Mouse (Mus musculus) lung, postnatal 0 days (tissue): ENCODE measurements around the gene Sh2d7. TPM values are rescaled to one million over a fixed set of nuclear protein-coding genes. Genes with fewer than 3 reads are reported as not detected.

Experiments
- ATAC-seq: fragments of 200-750 bp; cut with Nextera tagmentation; 2 replicates; pipeline ENCODE4 v1.8.0; 2017; ENCODE audit warnings: moderate library complexity
- DNase-seq: peaks from one replicate; pipeline ENCODE4 v3.0.0-alpha.2; 2016; ENCODE audit warnings: low spot score
- H3K27ac ChIP-seq: fragments of 300-500 bp; sonication (generic); 2 replicates; pipeline ENCODE4 v1.5.1; 2014; ENCODE audit warnings: antibody characterized with exemption, mild to moderate bottlenecking, low read length, mixed read lengths
- H3K27me3 ChIP-seq: fragments of 300-500 bp; sonication (generic); replicated peaks from 2 replicates; pipeline ENCODE4 v1.6.1; 2014; ENCODE audit warnings: low read length, mixed read lengths; ENCODE audit not compliant: insufficient read depth
- H3K36me3 ChIP-seq: fragments of 300-500 bp; sonication (generic); 2 replicates; pipeline ENCODE4 v1.6.1; 2014; ENCODE audit warnings: low read length, mixed read lengths; ENCODE audit not compliant: insufficient read depth
- H3K4me1 ChIP-seq: fragments of 300-500 bp; sonication (generic); 2 replicates; pipeline ENCODE4 v1.6.1; 2014; ENCODE audit warnings: antibody characterized with exemption, low read depth, low read length, mixed read lengths; ENCODE audit not compliant: insufficient read depth
- H3K4me2 ChIP-seq: fragments of 300-500 bp; sonication (generic); replicated peaks from 2 replicates; pipeline ENCODE4 v1.6.1; 2014; ENCODE audit warnings: low read depth, mild to moderate bottlenecking, low read length, moderate library complexity, mixed read lengths
- H3K4me3 ChIP-seq: fragments of 300-500 bp; sonication (generic); 2 replicates; pipeline ENCODE4 v1.5.1; 2014; ENCODE audit warnings: low read depth, low read length
- H3K9ac ChIP-seq: fragments of 300-500 bp; sonication (generic); replicated peaks from 2 replicates; pipeline ENCODE4 v1.6.1; 2014; ENCODE audit warnings: low read depth, mild to moderate bottlenecking
- H3K9me3 ChIP-seq: fragments of 300-500 bp; sonication (generic); 2 replicates; pipeline ENCODE4 v1.6.1; 2016; ENCODE audit warnings: low read length, mixed read lengths
- CTCF ChIP-seq: IDR thresholded peaks from 2 replicates; pipeline ENCODE4 v1.5.1; 2016; ENCODE audit warnings: antibody characterized with exemption, mild to moderate bottlenecking
- EP300 ChIP-seq: IDR thresholded peaks from 2 replicates; pipeline ENCODE4 v1.6.1; 2016; ENCODE audit warnings: antibody characterized with exemption, mild to moderate bottlenecking, control low read depth
- WGBS: fragments of 180-500 bp; shearing (Covaris S2); extraction: QIAGEN DNeasy Blood & Tissue Kit; methylation state at CpG from one replicate; pipeline ENCODE4 v1.1.7; 2014; 5-methylcytosine and 5-hydroxymethylcytosine counted together
- polyA plus RNA-seq: library from polyadenylated mRNA; unstranded; fragments of >200 nt; fragmentation: Nextera tagmentation; extraction: Ambion mirVana; gene quantifications from 2 replicates; pipeline ENCODE4 v1.2.1, GENCODE M21; 2015

The Sh2d7 gene
- polyA plus RNA-seq, 1 experiment from 2014 or later = not detected

DNA sequence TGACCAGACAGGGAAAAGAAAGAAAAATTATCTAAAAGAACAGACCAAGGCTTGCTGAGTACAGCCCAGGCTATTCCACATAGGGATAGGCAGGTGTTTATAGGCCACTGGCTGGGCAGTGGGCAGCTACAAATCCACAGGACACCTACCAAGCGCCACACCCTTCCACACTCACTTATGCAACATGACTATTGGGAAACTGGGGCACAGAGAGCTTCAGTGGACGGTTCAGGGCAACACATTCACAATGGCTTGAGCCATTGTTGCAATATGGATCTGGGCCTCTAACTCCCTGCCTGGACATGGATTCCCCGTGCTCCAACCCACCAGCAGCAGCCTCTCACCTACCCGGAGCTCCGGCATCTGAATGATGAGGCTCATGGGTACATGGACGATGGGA is 10.6 kb downstream of the Sh2d7 start:
- no peak overlapping the region for H3K27ac ChIP-seq
- H3K36me3 ChIP-seq = no peaks in the 10 kb centered on the region
- no peaks in the 10 kb centered on the region for H3K9me3 ChIP-seq
- H3K4me3 ChIP-seq = no peak overlapping the region
- no peaks in the 10 kb centered on the region for H3K27me3 ChIP-seq
- TF ChIP-seq EP300 = no peak
- no peak for TF ChIP-seq CTCF
- WGBS = 89% methylated on average over 6 of the region's 6 CpGs
- no peak overlapping the region for H3K9ac ChIP-seq
- ATAC-seq = no peak
- no peak for DNase-seq
- H3K4me1 ChIP-seq = no peaks in the 10 kb centered on the region
- no peak overlapping the region for H3K4me2 ChIP-seq

DNA sequence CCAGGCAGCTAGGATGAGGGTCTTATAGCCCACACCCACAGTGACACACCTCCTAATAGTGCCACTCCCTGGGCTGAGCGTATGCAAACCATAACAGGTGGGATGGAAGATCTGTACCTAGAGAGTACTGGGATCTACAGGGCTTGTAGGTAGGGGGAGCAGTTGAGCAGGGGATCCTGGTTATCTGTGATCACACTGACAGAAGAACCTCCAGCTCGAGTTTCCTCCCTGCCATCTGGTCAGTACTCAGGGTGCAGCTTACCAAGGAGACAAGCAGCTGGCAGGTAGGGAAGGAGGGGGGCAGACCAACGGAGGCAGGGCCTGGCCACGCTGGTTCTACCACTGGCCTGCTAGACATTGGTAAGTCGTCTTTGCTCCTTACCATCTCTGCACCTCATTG is 13.6 kb downstream of the Sh2d7 start:
- 21% methylated on average over 5 of the region's 5 CpGs for WGBS
- TF ChIP-seq CTCF = peak; percentile 68
- TF ChIP-seq EP300 = no peak
- DNase-seq (no peak), ATAC-seq (no peak; the same call in 1 of the 2 replicates)
- Histone ChIP-seq H3K27me3 (no peaks in the 10 kb centered on the region), H3K9me3 (no peaks in the 10 kb centered on the region), H3K4me2 (no peak overlapping the region), H3K27ac (no peak overlapping the region), H3K36me3 (no peaks in the 10 kb centered on the region), H3K9ac (no peak overlapping the region), H3K4me1 (no peaks in the 10 kb centered on the region), H3K4me3 (no peak overlapping the region)

DNA sequence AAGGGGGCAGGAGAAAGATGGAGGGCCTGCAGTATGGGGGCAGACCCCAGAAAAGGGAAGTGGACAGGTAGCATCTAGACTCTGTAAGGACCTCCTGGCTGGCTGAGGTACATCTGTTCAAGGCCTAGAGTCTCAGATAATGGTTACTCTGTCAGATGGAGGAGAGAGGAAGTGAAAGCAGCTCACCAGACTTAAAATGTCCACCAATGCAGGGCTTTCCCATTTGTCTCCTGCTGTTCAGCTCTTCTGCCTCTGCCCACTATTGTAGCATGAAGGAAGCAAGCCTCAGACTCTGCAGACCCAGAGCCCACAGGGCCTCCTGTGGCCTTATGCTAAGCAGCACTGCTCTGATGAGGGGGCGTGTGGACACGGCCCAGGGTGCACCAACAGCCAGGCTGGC is 16.3 kb downstream of the Sh2d7 start:
- ATAC-seq = no peak
- Histone ChIP-seq H3K27me3 (no peaks in the 10 kb centered on the region), H3K9me3 (no peaks in the 10 kb centered on the region), H3K4me2 (no peak overlapping the region), H3K27ac (no peak overlapping the region), H3K4me3 (no peak overlapping the region), H3K9ac (no peak overlapping the region), H3K4me1 (no peaks in the 10 kb centered on the region), H3K36me3 (no peaks in the 10 kb centered on the region)
- DNase-seq = no peak
- no peak for TF ChIP-seq EP300
- no peak for TF ChIP-seq CTCF
- 68% methylated on average over 2 of the region's 2 CpGs for WGBS

DNA sequence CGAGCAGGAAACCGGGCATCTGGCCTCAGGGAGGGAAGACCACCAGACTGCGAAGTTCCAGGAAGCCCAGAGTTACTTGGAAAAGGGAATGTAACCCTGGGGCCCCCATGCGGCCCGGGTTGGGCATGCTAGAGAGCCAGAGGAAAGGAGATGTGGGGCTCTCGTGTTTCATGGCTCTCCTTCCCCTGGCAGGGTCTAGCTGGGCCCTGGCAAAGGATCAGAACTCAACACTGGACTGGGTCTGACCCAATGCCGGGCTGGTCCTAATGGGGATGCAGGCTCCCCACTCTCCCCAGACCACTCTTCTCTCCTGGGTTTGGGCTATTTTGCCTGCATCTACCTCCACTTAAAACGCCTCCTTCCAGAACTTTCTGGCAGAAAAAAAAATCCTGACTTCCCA is 19.9 kb downstream of the Sh2d7 start:
- no peak overlapping the region for H3K27ac ChIP-seq
- WGBS = 71% methylated on average over 8 of the region's 8 CpGs
- ATAC-seq (no peak), DNase-seq (no peak)
- H3K4me3 ChIP-seq = no peak overlapping the region
- no peaks in the 10 kb centered on the region for H3K27me3 ChIP-seq
- H3K36me3 ChIP-seq = no peaks in the 10 kb centered on the region
- H3K4me1 ChIP-seq = no peaks in the 10 kb centered on the region; the same call in 1 of the 2 replicates
- no peaks in the 10 kb centered on the region for H3K9me3 ChIP-seq
- no peak overlapping the region for H3K9ac ChIP-seq
- no peak overlapping the region for H3K4me2 ChIP-seq
- TF ChIP-seq CTCF (no peak), EP300 (no peak)

DNA sequence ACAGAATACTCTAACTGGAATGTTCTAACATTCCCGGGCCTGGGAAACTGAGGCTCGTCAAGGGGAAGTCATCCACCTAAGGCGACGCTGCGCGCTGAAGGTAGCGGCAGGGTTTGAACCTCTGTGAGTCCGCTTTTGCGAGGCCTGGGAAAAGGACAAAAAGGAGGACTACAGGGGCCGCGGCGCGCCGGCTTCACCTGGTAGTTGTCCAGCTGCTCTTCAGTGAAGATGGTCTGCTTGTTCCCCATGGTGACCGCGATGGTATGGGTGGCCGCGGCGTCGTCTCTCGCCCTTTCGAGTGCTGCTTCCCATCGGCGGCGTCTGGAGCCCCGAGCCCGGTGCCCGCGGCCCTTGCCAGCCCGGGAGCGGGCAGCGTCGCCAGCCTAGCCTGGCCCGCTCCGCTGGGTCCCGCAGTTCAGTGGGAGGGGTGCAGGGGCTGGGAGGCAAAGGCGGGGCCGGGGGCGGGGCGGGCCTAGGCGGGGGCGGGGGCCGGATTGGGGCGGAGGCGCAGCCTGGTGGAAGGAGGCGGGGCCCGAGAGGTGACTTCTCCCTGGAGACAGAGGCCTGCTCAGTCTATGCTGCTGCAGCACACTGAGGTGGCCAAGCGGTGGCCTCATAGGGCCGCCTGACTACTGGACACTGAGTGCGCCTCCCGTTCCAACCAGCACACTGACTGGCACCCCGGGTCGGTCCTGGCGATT is 21.1 kb downstream of the Sh2d7 start, which contains the start of gene Cib2:
Gene Cib2 (minus strand): TSS at position 448 of the 701 bp plus-strand sequence.
- H3K9me3 ChIP-seq = no peaks in the 10 kb centered on the region
- no peaks in the 10 kb centered on the region for H3K36me3 ChIP-seq
- peak within 1 kb of the TSS; percentile 20; the same call in 1 of the 2 replicates for H3K9ac ChIP-seq
- H3K4me1 ChIP-seq = no peaks in the 10 kb centered on the region; the same call in 1 of the 2 replicates
- DNase-seq = peak; percentile 93
- WGBS = 2% methylated on average over 45 of the region's 54 CpGs
- peak within 1 kb of the TSS; percentile 83 for H3K4me2 ChIP-seq
- TF ChIP-seq CTCF = peak; percentile 65
- TF ChIP-seq EP300 = no peak
- peak; percentile 99 for ATAC-seq
- H3K27ac ChIP-seq = no peak within 1 kb of the TSS
- H3K4me3 ChIP-seq = peak within 1 kb of the TSS; percentile 47
- no peaks in the 10 kb centered on the region for H3K27me3 ChIP-seq

DNA sequence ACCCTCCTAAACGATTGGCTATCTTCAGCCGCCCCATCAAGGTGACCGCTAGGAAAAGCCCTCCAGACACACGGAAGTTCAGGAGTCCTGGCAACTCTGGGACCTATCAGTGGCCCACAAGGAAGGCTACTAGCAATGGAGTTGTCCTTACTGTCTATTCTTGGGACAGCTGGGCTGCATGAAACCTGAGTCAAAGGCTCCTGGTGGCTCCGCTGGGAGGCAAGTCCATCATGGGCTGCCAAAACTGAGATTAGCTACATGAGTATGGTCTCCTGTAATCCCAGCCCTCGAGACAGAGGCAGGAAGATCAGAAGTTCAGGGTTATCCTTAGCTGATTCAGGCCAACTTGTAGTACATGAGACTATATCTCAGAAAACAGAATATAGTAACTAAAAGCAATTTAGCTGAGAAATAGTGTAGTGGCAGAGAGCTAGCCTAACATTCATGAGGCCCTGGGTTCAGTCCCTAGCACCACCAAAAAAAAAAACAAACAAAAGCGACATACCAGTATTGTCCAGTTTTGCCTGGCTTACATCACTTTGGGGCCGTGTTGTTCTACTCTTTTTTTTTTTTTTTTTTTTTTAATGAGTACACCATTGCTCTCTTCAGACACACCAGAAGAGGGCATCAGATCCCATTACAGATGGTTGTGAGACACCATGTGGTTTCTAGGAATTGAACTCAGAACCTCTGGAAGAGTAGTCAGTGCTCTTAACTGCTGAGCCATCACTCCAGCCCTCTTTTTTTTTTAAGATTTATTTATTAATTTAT is 22.2 kb downstream of the Sh2d7 start:
- Histone ChIP-seq H3K9me3 (no peaks in the 10 kb centered on the region), H3K36me3 (no peaks in the 10 kb centered on the region), H3K27ac (no peak overlapping the region), H3K4me2 (no peak overlapping the region), H3K9ac (no peak overlapping the region), H3K4me1 (no peaks in the 10 kb centered on the region; the same call in 1 of the 2 replicates), H3K4me3 (no peak overlapping the region), H3K27me3 (no peaks in the 10 kb centered on the region)
- TF ChIP-seq CTCF (no peak), EP300 (no peak)
- DNase-seq = no peak
- WGBS = 90% methylated on average over 8 of the region's 8 CpGs
- no peak for ATAC-seq
